Mouse (Mus musculus) liver, adult 2 months (tissue): ENCODE measurements around the gene Hdhd3. TPM values are rescaled to one million over a fixed set of nuclear protein-coding genes. Genes with fewer than 3 reads are reported as not detected.
A peak's percentile ranks its signal among the peaks of the same experiment; 100 is the strongest.

Source experiments
- DNase-seq: peaks from one replicate; pipeline ENCODE4 v3.0.0-alpha.2; 2011; ENCODE audit warnings: low read depth, low spot score; ENCODE audit errors: extremely low read depth
- H3K27ac ChIP-seq: fragments of 200-500 bp; replicated peaks from 2 replicates; pipeline ENCODE4 v1.5.1; 2012; ENCODE audit warnings: low read depth, mild to moderate bottlenecking, control low read depth, inconsistent platforms, low read length; ENCODE audit not compliant: insufficient read depth
- H3K27me3 ChIP-seq: fragments of 200-500 bp; 2 replicates; pipeline ENCODE4 v1.6.1; 2012; ENCODE audit warnings: mild to moderate bottlenecking, moderate library complexity, low read length, inconsistent platforms; ENCODE audit not compliant: control insufficient read depth, insufficient read depth
- H3K36me3 ChIP-seq: fragments of 200-500 bp; 2 replicates; pipeline ENCODE4 v1.6.1; 2012; ENCODE audit warnings: low read length, inconsistent platforms; ENCODE audit not compliant: control insufficient read depth, insufficient read depth
- H3K4me1 ChIP-seq: fragments of 200-500 bp; 2 replicates; pipeline ENCODE4 v1.6.1; 2011; ENCODE audit warnings: low read length; ENCODE audit not compliant: control insufficient read depth, insufficient read depth
- H3K4me3 ChIP-seq: fragments of 200-500 bp; 2 replicates; pipeline ENCODE4 v1.5.1; 2011; ENCODE audit warnings: low read depth, mild to moderate bottlenecking, control low read depth, low read length, moderate library complexity; ENCODE audit not compliant: insufficient read depth
- H3K79me2 ChIP-seq: fragments of 200-500 bp; 2 replicates; pipeline ENCODE4 v1.6.1; 2012; ENCODE audit warnings: inconsistent platforms, mild to moderate bottlenecking, low read length, moderate library complexity; ENCODE audit not compliant: control insufficient read depth, insufficient read depth
- H3K9ac ChIP-seq: fragments of 200-500 bp; 2 replicates; pipeline ENCODE4 v1.6.1; 2012; ENCODE audit warnings: low read depth, mild to moderate bottlenecking, control low read depth, inconsistent platforms, low read length
- CTCF ChIP-seq: fragments of 200-500 bp; IDR thresholded peaks from 2 replicates; pipeline ENCODE4 v1.5.1; 2011; ENCODE audit warnings: low read depth, low read length, control low read depth
- POLR2A ChIP-seq: fragments of 200-500 bp; IDR thresholded peaks from 2 replicates; pipeline ENCODE4 v1.6.1; 2011; ENCODE audit warnings: low read length, control low read depth; ENCODE audit not compliant: insufficient read depth; ENCODE audit errors: extremely low read depth
- WGBS: fragments of 180-500 bp; shearing (Covaris S2); methylation state at CpG from one replicate; pipeline ENCODE4 v1.1.7; 2018; 5-methylcytosine and 5-hydroxymethylcytosine counted together
- polyA plus RNA-seq: library from polyadenylated mRNA; depleted of rRNA; stranded (reverse); fragments of >200 nt; gene quantifications from 2 replicates; pipeline ENCODE4 v1.2.3, GENCODE M21; 2012
- total RNA-seq: library from RNA; depleted of rRNA; stranded (reverse); fragments of >200 nt; gene quantifications from 2 replicates; pipeline ENCODE4 v1.2.3, GENCODE M21; 2014

The Hdhd3 gene
- total and polyA plus RNA-seq, 2 experiments, result 14.0 to 61.4 TPM

DNA sequence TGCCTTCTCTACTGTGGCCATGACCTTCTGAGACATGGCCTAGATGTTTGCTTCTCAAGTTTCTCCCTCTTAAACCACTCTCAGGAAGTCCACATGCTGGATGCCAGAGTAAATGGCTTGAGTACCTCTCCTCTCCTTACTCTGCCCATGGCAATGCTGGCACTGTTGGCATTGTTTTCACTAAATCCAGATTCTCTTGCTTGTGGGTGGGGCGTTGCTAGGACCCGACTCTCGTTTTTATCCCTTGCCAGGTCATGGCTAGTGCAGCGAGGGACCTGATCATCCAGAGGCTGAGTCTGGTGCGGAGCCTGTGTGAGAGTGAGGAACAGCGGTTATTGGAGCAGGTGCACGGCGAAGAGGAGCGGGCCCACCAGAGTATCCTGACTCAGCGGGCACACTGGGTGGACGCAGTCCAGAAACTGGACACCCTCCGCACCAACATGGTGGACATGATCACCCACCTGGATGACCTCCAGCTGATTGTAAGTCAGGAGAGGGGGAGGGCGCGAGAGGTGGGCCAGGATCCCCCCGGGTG lies 17.0 kb downstream of the Hdhd3 start:
- TF ChIP-seq POLR2A (no peak), CTCF (no peak)
- Histone ChIP-seq H3K27me3 (no peaks in the 10 kb centered on the region), H3K9ac (no peak overlapping the region), H3K36me3 (no peaks in the 10 kb centered on the region), H3K4me3 (no peak overlapping the region), H3K4me1 (no peaks in the 10 kb centered on the region), H3K27ac (no peak overlapping the region), H3K79me2 (no peaks in the 10 kb centered on the region)
- 94% methylated on average over 15 of the region's 15 CpGs for WGBS
- no peak for DNase-seq

DNA sequence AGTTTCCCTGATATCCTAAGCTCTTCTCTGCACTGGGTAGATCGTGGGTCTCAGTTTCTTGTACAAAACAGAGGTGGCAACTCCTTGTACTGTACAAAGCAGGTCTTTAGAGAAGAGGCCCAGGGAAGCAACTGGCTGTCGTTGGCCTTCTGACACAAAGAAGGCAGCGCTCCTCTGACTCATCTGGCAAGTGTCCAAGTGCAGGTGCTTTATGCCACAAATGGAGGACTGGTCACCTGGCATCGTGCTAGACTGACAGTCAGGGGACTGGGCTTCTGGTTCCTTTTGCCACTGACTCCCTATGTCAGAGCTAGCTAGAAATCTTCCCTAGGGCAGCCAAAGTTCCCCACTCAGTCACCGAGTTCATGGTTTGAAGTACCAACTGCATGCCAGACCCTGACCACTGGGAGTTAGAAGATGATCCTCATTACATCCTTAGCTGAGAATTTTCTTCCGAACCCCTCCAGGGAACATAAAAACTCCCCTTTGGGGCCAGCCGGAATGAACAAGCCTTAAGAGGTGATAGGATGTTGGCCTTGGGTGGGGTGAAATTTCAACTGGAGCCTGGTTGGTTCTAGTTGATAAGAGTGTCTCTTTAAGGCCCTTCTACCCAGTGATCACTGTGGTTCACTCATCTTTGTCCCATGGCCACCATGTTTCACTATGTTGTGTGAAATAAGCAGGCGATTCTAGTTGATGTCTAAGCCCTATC lies 17.7 kb downstream of the Hdhd3 start:
- H3K9ac ChIP-seq, result no peak overlapping the region
- WGBS, result 84% methylated on average over 8 of the region's 8 CpGs

DNA sequence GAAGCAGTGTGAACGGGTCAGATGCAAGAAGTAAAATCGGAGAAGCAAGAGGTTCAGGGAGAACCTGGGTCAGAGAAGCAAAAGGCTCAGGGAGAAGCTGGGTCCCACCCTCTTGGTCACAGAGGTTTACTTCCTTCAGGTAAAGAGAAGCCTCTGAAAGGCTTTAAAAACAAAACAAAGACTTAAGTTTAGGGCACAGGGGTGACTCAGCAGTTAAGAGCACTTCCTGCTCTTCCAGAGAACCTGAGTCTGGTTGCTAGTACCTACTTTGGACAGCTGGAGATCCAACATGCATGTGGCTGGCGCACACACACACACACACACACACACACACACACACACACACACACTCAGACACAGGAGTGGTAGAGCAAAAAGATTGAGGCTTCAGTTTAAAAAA lies 18.3 kb downstream of the Hdhd3 start:
- H3K4me3 ChIP-seq, result no peak overlapping the region
- no peak overlapping the region for H3K9ac ChIP-seq
- no peak for DNase-seq
- H3K79me2 ChIP-seq, result no peaks in the 10 kb centered on the region
- H3K36me3 ChIP-seq, result no peaks in the 10 kb centered on the region
- no peaks in the 10 kb centered on the region for H3K27me3 ChIP-seq
- TF ChIP-seq CTCF (no peak), POLR2A (no peak)
- H3K27ac ChIP-seq, result no peak overlapping the region
- H3K4me1 ChIP-seq, result no peaks in the 10 kb centered on the region
- WGBS, result 88% methylated on average over 3 of the region's 3 CpGs

More for the DNA sequence above, 17.7 kb downstream of the Hdhd3 start:
- Histone ChIP-seq H3K79me2 (no peaks in the 10 kb centered on the region), H3K4me3 (no peak overlapping the region), H3K4me1 (no peaks in the 10 kb centered on the region), H3K27me3 (no peaks in the 10 kb centered on the region), H3K27ac (no peak overlapping the region), H3K36me3 (no peaks in the 10 kb centered on the region)
- TF ChIP-seq POLR2A (no peak), CTCF (no peak)
- no peak for DNase-seq

DNA sequence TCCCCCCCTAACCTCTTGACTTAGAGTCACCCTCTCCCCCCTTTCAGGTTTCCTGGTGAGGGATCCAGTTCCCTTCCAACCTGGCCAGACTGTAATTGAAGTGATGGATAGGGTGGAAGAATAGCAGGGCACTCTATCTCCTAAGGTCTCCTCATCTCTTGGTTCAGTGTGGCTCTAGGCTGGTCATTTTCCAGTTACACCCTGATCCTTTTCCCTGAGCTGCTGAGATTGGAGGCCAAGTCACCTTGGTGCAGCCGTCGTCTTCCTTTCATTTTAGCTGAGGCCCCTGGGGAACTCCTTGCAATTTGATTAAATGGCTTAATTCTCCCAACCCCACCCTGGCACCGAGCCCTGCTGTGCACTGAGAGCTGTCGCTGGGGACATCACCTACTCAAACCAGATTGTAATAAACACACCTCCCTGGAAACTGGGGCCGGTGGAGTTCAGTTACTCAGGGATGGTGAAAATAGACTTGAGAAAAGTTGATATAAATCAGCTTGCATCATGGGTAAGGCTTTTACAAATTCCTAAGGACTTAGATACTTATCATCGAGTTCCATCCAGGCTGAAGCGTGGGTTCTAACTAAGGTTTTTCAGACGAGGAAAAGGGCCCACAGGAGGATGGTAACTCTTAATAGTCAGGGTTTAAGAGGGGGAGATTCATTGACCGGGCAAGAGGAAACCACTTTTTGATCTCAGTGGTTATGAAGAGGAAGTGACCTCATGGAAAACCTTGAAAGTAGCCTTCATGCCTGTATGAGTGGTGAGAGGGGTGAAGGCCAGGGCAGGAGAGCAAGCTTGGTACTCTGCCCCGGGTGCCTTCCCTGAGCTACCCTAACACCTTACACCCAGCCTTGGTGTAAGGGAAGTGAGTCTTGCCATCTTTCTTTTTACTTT lies 22.3 kb downstream of the Hdhd3 start:
- WGBS, result 66% methylated on average over 10 of the region's 10 CpGs
- no peak overlapping the region for H3K27ac ChIP-seq

DNA sequence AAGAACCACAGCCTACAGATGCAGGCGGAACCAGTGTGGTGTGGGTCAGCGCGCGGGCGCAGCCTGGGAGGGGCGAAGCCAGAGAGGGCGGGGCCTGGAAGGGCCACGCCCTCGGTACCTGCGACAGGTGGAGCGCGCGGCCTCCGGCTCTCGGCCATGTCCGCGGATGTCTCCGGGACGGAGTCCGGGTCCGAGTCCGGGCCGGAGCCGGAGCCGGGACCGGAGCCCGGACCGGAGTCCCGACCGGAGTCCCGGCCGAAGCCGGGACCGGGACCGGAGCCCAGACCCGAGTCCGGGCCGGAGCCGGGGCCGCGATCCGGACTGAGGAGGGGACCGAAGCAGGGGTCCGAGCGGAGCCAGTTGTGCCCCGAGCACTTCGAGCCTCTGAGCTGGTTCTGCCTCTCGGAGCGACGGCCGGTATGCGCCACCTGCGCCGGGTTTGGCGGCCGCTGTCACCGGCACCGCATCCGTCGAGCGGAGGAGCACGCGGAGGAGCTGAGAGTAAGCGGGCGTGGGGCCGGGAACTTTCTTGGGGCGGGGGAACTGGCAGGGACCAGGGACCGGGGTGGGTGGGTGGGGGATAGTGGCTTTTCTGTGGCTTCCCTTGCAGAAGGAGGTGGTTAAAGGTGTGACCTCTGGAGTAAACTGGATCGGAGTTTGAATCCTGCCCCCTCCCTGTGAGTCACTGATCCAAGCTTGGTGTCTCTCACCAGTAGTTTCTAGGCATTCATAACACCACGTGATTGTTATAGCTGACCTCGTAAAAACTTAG lies 23.1 kb downstream of the Hdhd3 start, which contains the start of gene Bspry:
TSS of gene Bspry (plus strand) at position 117 of the 772 bp plus-strand sequence.
- no peak for DNase-seq
- Histone ChIP-seq H3K79me2 (no peaks in the 10 kb centered on the region), H3K4me1 (peaks cover 2% of the 10 kb centered on the region; the same call in 1 of the 2 replicates), H3K36me3 (no peaks in the 10 kb centered on the region), H3K27ac (no peak within 1 kb of the TSS), H3K4me3 (peak within 1 kb of the TSS; percentile 34), H3K27me3 (no peaks in the 10 kb centered on the region), H3K9ac (no peak within 1 kb of the TSS)
- no peak for TF ChIP-seq CTCF
- WGBS, result 5% methylated on average over 71 of the region's 71 CpGs

More for the DNA sequence above, 22.3 kb downstream of the Hdhd3 start:
- Histone ChIP-seq H3K36me3 (no peaks in the 10 kb centered on the region), H3K4me3 (no peak overlapping the region), H3K9ac (no peak overlapping the region), H3K27me3 (no peaks in the 10 kb centered on the region), H3K79me2 (no peaks in the 10 kb centered on the region), H3K4me1 (peaks cover 2% of the 10 kb centered on the region; the same call in 1 of the 2 replicates)
- TF ChIP-seq POLR2A (no peak), CTCF (no peak)
- DNase-seq, result no peak
